Mouse (Mus musculus) spleen, adult 12 weeks (tissue): ENCODE results near the gene Vsig2.

Source experiments
- DNase-seq: peaks from one replicate; pipeline ENCODE4 v3.0.0; 2022; ENCODE audit warnings: low spot score

Gene Vsig2

GRCm38 (mm10) chr9:37567454-37567853, 28.4 kb downstream of the Vsig2 start:
- no peak for DNase-seq

- DNase-seq: no peak
Measured at GRCm38 (mm10) chr9:37567892-37568604, 29.0 kb downstream of the Vsig2 start.

- no peak for DNase-seq
Measured at GRCm38 (mm10) chr9:37568605-37569214, 29.7 kb downstream of the Vsig2 start.

- no peak for DNase-seq
Measured at GRCm38 (mm10) chr9:37569231-37569835, 30.3 kb downstream of the Vsig2 start.

GRCm38 (mm10) chr9:37572204-37572876, 33.3 kb downstream of the Vsig2 start:
- no peak for DNase-seq

- no peak for DNase-seq
Measured at GRCm38 (mm10) chr9:37576436-37576930, 37.4 kb downstream of the Vsig2 start.

- no peak for DNase-seq
Measured at GRCm38 (mm10) chr9:37583594-37583993, 44.5 kb downstream of the Vsig2 start.

- DNase-seq: no peak
Measured at GRCm38 (mm10) chr9:37586718-37587117, 47.7 kb downstream of the Vsig2 start.

- no peak for DNase-seq
Measured at GRCm38 (mm10) chr9:37590381-37590780, 51.3 kb downstream of the Vsig2 start.

GRCm38 (mm10) chr9:37592025-37592424, 53.0 kb downstream of the Vsig2 start:
- DNase-seq: no peak

GRCm38 (mm10) chr9:37592633-37593032, 53.6 kb downstream of the Vsig2 start:
- no peak for DNase-seq

- no peak for DNase-seq
Measured at GRCm38 (mm10) chr9:37593690-37594089, 54.6 kb downstream of the Vsig2 start.
